Mouse (Mus musculus) heart, postnatal 25 days (tissue): ENCODE results near the gene Esrrb. TPM values are rescaled to one million over a fixed set of nuclear protein-coding genes. Genes with fewer than 3 reads are reported as not detected.
A peak's percentile ranks its signal among the peaks of the same experiment; 100 is the strongest.

ENCODE experiments used
- DNase-seq: peaks from one replicate; pipeline ENCODE4 v3.0.0; 2022; ENCODE audit warnings: low spot score
- intact Hi-C: fragments of 180-260 bp; cut with DNase I; formaldehyde crosslinking; loops from one replicate; pipeline ENCODE4 v1.15.1; 2025
- total RNA-seq, 2 experiments: library from RNA; stranded (reverse); gene quantifications; 2 replicates each; pipeline ENCODE4 v1.2.3; 2021

Esrrb gene
- total RNA-seq, 2 experiments from 2014 or later = 18.6 to 21.4 TPM

DNA sequence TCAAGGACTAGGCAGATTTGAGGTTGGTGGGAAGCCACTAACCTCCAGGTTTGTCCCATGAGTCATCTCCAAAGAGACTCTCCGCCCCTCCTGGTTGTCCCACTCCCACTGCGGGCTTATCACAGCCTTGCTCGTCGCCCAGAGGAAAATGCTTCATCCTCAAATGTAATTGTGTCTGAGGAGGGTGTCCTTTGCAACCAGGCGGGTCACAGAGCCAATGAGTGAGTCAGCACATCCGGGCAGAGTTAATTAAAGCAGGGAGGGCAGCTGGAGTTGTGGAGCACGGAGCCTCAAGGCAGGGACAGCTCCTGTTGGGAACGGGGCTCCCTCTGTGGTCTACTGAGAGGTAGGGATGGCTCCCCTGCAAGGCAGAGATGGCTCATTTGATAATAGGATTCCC, 37.8 kb downstream of the Esrrb start:
- no peak for DNase-seq
- intact Hi-C loops = no loop called here

DNA sequence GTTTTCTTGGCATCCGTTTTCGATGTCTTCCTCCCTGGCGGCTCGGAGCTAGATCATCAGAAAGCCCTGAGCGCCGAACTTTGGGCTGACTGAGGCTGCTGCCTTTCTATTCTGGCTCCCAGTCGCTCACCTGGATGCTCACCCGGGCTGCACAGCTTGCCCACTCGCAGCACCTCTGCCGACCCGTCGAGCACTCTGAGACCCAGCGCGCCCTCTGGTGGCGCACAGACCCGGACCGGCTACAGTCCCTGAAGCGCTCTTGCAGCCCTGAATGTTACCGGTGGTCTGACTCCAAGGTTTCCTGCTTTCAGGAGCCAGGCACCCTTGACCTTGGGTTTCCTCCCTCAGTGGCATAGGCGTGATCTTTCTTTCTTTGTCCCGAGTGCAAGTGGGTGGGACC, 41.8 kb downstream of the Esrrb start:
- intact Hi-C loops = loop anchor here (1.0 to 5.0 kb wide), 3 partner anchors 115 to 269 kb away; no protein-coding TSS in a partner anchor
- peak; percentile 27 for DNase-seq

DNA sequence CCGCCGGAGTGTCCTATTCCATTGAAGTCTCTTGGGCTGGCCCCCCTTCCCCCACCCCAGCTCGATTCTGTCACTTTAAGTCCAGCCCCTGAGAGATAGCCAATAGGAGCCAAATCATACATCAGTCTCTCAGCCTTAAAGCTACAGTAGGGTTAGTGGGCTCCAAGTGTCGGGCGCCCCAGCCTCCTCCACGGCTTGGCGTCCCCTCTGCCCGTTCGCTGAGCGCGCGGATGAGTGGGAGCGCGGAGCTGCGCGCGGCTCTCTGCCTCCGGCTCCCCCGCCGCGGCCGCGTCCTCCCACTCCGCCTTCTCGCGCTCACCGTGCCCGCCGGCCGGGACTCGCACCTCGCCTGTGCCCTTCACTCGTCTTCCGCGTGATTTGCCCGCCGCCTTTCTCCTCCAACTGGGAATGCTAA, 60.6 kb downstream of the Esrrb start:
- DNase-seq = no peak
- intact Hi-C loops = no loop called here

DNA sequence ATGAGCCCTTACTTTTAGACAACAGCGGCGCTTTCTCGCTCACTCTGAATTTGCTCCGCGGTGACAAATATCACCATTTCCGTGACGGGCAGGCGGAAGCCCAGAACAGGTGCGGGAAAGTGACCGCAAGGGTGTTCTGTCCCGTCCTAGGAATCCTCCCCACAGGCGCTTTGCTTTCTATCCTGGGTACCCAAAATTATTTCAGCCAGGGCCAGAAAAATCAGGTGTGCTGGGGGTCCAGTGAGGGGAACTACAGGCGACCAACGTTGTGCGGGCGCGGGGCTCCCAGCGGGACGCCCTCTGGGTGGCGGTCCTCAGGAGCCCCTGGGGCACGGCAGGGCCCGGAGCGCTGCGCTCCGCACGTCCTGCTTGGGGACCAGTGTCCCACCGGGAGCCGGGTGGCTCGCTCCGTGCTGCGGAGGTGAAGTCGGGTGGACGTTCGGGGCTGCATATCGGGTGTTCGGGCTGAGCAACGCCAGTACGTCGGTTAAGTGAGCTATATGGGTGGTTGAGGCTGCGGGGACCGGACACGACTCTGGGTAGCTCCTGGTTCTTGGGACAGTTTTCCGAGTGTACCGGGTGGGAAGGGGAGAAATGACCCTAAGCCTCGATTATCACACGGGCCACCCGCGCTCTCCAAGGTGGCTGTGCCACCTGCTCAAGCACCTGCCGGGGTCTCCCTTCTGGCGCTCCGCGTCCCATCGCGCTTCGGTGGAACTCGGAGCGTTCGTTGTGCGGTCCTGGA, 61.4 kb downstream of the Esrrb start:
- DNase-seq = no peak
- intact Hi-C loops = no loop called here

DNA sequence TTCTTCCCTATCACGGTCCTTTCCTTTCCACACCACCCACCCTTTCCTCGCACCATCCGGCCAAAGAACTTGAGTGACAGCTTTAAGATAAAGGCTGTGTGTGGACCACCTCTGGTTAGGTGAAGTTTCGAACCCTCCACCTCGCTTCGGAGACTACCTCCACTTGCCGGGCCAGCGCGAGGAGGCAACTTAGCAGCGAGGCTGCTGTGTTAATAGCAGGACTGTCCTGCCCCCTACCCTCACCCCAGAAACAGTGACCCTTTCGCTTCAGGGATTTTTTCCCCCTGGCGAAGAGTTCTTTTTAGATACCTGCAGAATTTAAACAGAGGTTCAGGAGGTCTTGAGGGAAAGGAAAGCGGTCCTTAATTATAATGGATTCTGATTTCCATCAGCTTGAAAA, 62.2 kb downstream of the Esrrb start:
- intact Hi-C loops = no loop called here
- DNase-seq = no peak

DNA sequence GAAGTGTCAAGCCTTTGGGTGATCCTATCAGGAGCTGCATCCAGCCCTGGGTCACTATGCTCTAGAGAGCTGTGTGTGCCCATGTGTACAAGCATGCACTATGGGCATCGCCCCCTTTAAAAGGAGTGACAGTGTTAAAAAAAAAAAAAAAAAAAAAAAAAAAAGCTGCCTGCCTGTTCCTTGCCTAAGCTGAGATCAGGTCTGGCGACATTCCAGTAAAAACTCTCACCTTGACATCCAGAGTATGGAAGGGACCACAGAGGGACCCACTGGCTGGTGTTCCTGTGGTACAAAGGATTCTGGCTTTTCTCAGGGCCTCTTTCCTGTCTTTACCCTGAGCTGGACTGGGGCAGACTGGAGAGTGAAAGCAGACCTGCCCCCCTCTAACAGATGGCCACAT, 66.7 kb downstream of the Esrrb start:
- intact Hi-C loops = no loop called here
- DNase-seq = no peak

DNA sequence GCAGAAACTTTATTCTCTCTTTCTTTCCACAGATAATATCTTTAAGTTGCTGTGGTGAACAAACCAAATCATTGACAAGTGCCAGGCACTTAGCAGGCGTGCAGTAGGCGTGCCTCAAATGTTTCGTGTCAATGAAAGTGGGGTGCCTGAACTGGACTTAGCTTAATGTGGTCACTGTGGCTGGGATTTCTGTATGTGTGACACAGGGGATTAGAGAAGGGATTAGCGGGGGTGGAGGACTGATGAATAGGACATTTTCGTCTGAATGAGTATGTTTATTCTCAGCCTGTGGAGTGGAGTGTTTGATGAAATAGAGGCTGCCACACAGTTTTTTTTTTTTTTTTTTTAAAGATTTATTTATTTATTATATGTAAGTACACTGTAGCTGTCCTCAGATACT, 70.8 kb downstream of the Esrrb start:
- DNase-seq = no peak
- intact Hi-C loops = loop anchor here (2.0 kb wide), 2 partner anchors 181 to 299 kb away; no protein-coding TSS in a partner anchor

DNA sequence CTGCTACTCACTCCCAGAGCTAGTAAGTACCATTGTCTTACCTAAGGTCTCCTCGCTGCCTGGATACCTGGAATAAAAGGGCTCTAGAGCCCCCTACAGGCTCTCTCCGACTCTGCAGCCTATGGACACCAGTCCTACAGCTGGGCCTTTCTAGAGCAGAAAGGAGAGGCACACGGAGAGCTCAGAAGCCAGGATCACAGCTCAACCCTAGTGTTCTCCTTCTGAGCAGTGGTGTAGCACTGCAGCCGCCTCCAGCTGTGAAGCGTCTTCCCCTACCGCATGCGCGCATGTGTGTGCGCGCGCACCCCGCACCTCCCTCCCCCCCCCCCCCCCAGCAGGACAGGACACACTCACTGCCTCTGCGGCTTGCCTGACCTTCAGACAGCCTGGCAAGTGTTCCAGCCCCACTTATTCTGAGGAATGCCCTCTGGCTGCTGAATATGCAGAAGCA, 72.5 kb downstream of the Esrrb start:
- intact Hi-C loops = loop anchor here (2.0 kb wide), 2 partner anchors 179 to 301 kb away; no protein-coding TSS in a partner anchor
- DNase-seq = no peak

DNA sequence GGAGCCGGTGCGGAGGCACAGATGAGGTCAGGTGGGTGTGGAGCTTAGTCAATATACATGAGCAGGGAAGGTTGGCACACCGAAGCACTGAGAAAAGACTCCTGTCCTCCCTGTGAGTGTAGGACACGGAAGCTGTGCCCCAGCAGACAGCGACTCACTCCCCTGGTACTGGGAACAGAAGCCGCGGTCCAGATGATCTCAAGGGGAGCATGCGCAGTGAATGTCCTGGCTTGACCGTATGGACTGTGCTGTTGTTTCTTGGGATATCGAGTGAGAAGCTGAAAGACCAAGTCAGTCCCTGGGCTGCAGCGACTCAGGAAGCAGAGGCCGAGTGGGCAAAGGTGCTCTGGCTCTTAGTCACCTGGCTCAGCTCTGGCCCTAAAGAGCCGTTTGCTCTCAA, 74.7 kb downstream of the Esrrb start:
- DNase-seq = no peak
- intact Hi-C loops = no loop called here

DNA sequence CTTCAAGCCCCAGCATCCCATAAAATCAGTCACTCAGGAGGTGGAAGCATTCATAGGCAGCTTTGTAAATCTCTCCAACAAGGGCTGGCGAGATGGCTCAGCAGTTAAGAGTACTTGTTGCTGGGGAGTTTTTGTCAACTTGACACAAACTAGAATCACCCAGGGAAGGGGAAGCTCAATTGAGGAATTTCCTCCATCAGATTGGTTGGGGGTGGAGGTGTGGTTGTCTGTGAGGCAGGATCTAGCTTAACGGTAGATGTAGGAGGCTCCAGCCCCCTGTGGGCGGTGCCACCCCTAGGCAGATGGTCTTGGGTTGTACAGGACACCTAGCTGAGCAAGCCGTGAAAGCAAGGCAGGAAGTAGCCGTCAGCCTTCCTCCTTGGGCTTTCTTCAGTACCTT, 89.9 kb downstream of the Esrrb start:
- DNase-seq = no peak
- intact Hi-C loops = no loop called here

DNA sequence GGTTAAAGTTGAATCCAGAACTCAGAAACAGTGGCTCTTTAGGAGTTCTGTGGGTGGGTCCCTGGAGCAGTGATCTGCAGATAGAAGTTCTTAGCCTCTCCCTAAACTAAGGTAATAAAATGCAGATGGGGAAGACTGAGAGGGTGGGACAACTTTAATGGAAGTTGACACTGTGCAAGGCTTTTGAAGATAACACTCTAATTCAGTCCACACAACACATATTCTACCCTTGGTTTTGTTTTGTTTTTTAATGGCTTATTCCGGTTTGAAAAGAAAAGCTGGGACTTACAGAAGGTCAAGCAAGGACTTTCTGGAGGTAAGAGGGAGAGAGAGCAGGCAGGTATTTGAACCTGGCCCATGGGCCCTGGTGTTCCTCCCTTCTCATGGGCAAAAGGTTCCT, 94.1 kb downstream of the Esrrb start:
- intact Hi-C loops = no loop called here

DNA sequence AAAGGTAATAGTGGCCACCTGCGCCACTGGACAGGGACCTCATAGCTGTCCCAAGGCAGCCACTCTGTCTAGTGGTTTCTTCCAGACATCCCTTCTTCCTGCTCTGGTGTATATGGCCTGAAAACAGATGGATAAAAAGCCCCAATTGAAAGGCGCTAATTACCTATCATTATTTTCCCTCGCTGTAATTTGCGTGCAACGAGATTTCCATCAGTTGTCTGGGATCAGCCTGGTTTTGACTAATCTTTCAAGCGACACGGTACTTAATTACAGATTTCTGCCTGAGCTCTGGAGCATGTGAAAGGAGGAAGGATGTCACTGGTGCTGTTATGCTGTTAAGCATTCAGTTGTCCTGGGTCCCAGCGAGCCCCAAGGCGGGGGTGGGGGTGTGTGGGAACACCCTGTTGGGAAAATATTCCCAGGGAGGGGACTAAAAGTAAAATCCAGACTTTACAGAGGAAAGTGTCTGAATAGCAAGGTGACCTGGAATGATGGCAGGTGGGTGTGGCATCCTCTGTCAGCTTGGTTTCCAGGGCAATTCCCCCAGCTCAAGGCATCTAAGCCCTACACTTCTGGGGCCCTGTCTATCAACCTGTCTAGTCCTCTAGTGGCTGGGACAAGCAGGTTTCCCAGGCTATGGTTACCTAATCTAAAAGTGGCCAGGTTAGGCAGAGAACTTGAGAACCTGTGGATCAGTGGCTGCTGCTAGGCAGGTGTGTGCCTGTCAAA, 102.0 kb downstream of the Esrrb start:
- no peak for DNase-seq
- intact Hi-C loops = no loop called here

More for the DNA sequence above, 94.1 kb downstream of the Esrrb start:
- DNase-seq = no peak

DNA sequence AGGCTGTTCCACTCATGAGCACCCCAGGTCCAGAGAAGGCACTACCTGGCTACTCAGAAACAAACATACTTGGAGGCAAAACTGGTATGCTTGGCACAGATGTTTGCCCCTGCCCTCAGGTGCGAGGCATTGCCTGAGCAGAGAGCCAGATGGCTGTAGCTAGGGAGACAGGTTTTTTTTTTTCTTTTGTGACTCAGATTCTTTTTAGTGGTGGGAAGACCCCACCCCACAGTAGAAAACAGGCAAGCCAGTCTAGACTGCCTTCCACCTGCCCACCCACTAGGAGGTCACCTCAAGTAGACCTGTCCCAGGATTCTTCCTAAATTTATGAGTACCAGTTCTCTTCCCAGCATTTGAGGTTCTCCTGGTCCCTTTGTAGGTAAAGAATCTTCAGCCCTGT, 103.5 kb downstream of the Esrrb start:
- intact Hi-C loops = no loop called here
- no peak for DNase-seq

DNA sequence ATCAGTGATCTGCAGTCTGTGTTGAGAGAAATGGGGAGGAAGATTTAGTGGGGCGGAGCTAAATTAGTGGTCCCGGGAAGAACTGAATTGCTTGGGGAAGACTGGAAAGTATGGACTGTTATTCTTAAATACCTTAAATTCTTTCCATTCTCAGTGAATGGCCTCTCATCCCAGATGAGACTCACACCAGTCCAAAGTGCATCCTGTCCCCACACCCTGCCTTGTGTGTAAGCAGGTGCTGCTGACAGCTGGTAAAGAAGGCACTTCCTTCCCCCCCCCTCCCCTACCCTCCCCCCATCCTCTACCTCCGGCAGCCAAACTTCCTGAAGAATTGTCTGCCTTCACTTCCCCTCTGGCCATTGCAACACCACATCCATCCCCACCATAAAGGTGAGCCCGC, 105.3 kb downstream of the Esrrb start:
- intact Hi-C loops = no loop called here
- DNase-seq = no peak

DNA sequence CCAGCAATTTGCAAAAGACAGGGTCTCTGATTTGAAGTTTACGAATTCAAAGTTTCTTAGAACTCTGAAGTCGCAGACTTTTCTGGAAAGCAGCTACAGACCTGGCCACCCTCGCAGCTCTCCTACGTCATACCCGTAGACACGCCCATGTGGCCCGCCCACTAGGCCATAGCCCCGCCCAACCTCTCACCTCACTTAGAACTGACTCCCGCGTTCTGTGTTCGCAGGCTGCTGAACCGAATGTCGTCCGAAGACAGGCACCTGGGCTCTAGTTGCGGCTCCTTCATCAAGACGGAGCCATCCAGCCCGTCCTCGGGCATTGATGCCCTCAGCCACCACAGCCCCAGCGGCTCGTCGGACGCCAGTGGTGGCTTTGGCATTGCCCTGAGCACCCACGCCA, 109.0 kb downstream of the Esrrb start:
- no peak for DNase-seq
- intact Hi-C loops = no loop called here

DNA sequence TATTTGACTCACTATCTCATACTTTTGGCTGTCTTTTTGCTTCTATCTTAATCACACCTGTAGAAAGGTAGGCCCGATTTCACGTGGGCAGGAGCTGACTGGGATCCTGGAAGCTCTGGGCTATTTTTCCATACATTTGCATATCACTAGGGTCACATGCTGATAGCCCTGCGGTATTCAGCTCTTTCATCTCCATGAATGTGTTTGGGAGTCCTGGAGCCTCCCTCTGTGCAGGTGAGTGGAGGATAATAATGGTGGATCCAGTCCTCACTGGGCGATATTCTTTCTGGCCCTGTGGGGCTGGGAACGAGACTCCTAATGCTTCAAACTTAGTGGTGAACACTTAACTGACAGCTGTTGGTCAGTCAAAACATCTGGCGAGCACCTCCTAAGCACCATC, 110.0 kb downstream of the Esrrb start:
- intact Hi-C loops = no loop called here
- no peak for DNase-seq

DNA sequence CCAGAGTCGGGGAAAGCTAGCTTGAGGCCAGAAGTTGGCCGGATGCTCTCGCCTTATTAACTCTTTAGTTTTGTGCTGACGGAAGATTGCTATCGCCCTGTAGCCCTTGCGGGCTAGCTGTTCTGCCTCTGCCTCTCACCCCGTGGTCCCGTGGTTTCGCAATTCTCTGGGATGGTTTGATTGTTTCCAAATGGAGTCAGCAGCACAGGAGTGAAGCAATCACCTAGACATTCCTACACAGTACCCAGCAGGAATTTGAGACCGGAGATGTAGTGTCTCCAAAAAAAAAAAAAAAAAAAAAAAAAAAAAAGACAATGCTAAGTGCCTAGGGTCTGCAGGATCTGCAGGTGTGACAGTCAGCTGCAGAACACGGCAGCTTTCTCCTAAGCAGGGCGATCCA, 112.7 kb downstream of the Esrrb start:
- intact Hi-C loops = no loop called here
- no peak for DNase-seq

DNA sequence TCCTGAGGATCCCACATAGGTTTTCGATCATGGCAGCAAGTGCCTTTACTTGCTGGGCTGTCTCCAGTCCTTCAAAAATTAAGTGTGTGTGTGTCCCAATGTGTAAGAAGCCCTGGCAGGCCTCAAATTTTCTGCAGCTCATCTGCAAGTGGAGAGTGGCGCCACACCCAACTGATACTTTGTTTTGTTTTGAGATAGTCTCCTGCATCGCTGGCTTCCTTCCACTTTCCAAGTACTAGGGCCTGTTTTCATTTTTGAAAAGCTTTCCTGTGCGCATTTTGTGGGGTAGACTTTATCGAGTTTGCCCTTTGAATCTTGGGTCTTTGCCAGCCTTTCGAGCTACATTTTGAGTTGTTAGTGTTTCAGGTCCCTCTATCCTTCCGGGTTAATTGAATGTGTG, 115.1 kb downstream of the Esrrb start:
- intact Hi-C loops = no loop called here
- no peak for DNase-seq

DNA sequence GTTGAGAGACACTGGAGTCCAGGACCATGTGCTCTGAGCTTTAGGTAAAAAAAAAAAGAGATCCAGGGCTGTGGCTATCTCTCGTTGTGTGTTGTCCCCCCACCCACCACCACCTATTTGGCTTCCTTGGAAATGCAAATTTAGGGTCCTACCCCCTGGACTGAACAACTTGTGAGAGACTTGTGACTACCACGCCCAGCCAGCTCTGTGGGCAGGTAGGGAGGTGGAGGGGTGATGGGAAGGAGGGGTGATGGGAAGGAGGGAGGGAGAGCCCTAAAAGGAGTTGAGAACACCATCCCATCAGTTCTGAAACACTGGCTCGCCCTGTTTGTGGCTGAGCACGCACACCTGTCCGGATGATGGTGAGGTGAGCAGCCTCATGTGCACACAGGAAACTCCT, 118.0 kb downstream of the Esrrb start:
- intact Hi-C loops = no loop called here
- no peak for DNase-seq

DNA sequence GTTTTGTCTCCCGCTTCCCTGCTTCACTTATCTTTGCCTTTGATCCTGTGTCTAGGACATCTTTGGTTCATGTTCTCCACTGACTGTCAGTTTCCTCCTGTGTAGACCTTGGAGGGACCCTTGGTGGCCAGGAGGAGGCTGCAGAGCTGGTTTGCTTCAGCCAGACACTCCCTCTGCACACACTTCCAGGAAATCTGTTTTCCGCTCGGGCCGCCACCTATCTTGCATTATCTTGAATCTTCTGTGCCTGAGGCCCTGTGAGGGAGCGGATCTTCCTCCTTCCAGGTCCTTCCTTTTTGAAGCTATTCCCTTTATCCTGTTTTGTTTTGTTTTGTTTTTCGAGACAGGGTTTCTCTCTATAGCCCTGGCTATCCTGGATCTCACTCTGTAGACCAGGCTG, 121.1 kb downstream of the Esrrb start:
- DNase-seq = no peak
- intact Hi-C loops = loop anchor here (5.0 kb wide), 1 partner anchor 130 kb away; no protein-coding TSS in a partner anchor

DNA sequence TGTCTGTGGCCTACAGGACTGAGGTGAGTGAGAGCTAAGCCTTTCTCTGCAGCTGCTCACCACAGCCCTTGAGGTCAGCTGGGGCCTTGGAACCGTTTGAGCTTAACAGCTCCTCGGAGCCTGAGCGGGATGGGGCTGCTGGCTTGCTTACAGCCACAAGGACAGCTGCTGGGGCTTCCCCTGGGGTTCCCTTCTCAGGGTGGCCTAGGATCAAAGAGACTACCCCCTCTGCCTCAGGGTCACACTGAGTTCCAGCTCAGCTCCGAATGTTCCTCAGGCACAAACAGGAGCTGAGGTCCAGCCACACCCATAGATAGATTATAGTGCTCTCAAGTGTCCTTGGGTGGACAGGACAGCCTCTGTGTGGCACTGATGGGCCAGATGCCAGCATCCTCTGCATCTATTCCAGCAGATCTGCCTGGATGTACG, 122.5 kb downstream of the Esrrb start:
- intact Hi-C loops = loop anchor here (5.0 kb wide), 1 partner anchor 129 kb away; no protein-coding TSS in a partner anchor
- no peak for DNase-seq
